Mouse (Mus musculus): ENCODE measurements around the gene Tmem39a. TPM values are rescaled to one million over a fixed set of nuclear protein-coding genes. Genes with fewer than 3 reads are reported as not detected.

Tmem39a gene
- 15.1 and 25.5 TPM in 2 replicates for total RNA-seq (2014; rRNA removed)
- 13.2 and 15.1 TPM in 2 replicates for polyA plus RNA-seq (2015; fragmentation: Nextera tagmentation; extraction: Ambion mirVana)

DNA sequence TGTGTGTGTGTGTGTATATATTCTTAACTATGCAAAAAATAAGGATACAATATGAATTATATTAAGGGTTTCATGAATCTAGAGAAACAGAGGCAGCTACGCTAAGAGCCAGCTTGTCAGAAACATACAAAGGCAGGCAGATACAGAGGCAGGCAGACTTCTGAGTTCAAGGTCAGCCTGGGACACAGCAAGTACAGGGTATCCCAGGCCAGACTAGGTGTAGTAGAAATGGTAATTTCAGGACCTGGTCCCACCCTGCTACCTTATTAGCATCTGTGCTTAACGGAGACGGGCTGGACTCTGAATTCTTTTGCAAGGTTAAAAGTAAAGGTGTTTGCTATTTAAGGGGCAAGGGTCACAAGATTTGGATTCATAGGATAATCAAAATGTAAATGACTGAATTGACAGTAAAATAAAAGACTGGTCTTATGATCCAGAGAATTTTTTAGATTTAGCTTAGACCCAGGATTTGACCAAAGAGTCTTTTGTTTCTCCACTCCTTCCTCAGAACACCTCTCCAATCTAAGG is at the start of gene Tmem39a:
Tmem39a (plus strand) TSS at position 478 of the 528 bp plus-strand sequence.
- H3K9me3 ChIP-seq (ENCODE audit: low read length) = no peaks in the 10 kb centered on the region
- H3K4me1 ChIP-seq (ENCODE audit: insufficient read depth, low read length) = no peaks in the 10 kb centered on the region
- ATAC-seq (ENCODE audit: low FRiP score) = no peak
- 79% methylated on average over 3 of the region's 3 CpGs for WGBS
- peaks cover 5% of the 10 kb centered on the region; the same call in 1 of the 2 replicates for H3K27me3 ChIP-seq (ENCODE audit: insufficient read depth, low read length)
- DNase-seq (ENCODE audit: low spot score) = no peak
- H3K9ac ChIP-seq (replicated peaks; ENCODE audit: low read length, poor library complexity, severe bottlenecking) = no peak within 1 kb of the TSS
- H3K36me3 ChIP-seq (ENCODE audit: insufficient read depth, low read length) = no peaks in the 10 kb centered on the region
- no peak within 1 kb of the TSS for H3K4me3 ChIP-seq (ENCODE audit: low read depth, low read length)
- TF ChIP-seq CTCF (IDR thresholded peaks at IDR 0.05) = no peak
- no peak within 1 kb of the TSS for H3K4me2 ChIP-seq (ENCODE audit: low read depth, low read length, poor library complexity, severe bottlenecking)
- H3K27ac ChIP-seq (ENCODE audit: low read depth, low read length) = no peak within 1 kb of the TSS

- no peak for ATAC-seq (ENCODE audit: low FRiP score)
- Histone ChIP-seq H3K4me2 (ENCODE audit: low read depth, low read length, poor library complexity, severe bottlenecking) (no peak overlapping the region), H3K27ac (ENCODE audit: low read depth, low read length) (no peak overlapping the region), H3K9ac (replicated peaks; ENCODE audit: low read length, poor library complexity, severe bottlenecking) (no peak overlapping the region), H3K9me3 (ENCODE audit: low read length) (no peaks in the 10 kb centered on the region), H3K27me3 (ENCODE audit: insufficient read depth, low read length) (no peaks in the 10 kb centered on the region), H3K4me1 (ENCODE audit: insufficient read depth, low read length) (no peaks in the 10 kb centered on the region), H3K4me3 (ENCODE audit: low read depth, low read length) (no peak overlapping the region), H3K36me3 (ENCODE audit: insufficient read depth, low read length) (peaks cover 37% of the 10 kb centered on the region)
- DNase-seq (ENCODE audit: low spot score) = no peak
- WGBS = 95% methylated on average over 2 of the region's 2 CpGs
- TF ChIP-seq CTCF (IDR thresholded peaks at IDR 0.05) = no peak
These were observed 47.7 kb upstream of the Tmem39a start for GRCm38 (mm10) chr16:38510846-38511245.

GRCm38 (mm10) chr16:38519140-38519539 is 39.4 kb upstream of the Tmem39a start:
- 96% methylated on average over 2 of the region's 2 CpGs for WGBS

GRCm38 (mm10) chr16:38521211-38521987 is 37.1 kb upstream of the Tmem39a start:
- peak overlapping the region; percentile 78 for H3K4me2 ChIP-seq (ENCODE audit: low read depth, low read length, poor library complexity, severe bottlenecking)
- peaks cover 18% of the 10 kb centered on the region for H3K36me3 ChIP-seq (ENCODE audit: insufficient read depth, low read length)
- no peaks in the 10 kb centered on the region for H3K27me3 ChIP-seq (ENCODE audit: insufficient read depth, low read length)
- peak overlapping the region; percentile 89; the same call in 1 of the 2 replicates for H3K9ac ChIP-seq (replicated peaks; ENCODE audit: low read length, poor library complexity, severe bottlenecking)
- no peaks in the 10 kb centered on the region for H3K9me3 ChIP-seq (ENCODE audit: low read length)
- H3K4me1 ChIP-seq (ENCODE audit: insufficient read depth, low read length) = no peaks in the 10 kb centered on the region
- H3K4me3 ChIP-seq (ENCODE audit: low read depth, low read length) = peak overlapping the region; percentile 79
- no peak overlapping the region for H3K27ac ChIP-seq (ENCODE audit: low read depth, low read length)
- ATAC-seq (ENCODE audit: low FRiP score) (no peak), DNase-seq (ENCODE audit: low spot score) (no peak)
- no peak for TF ChIP-seq CTCF (IDR thresholded peaks at IDR 0.05)
- 29% methylated on average over 8 of the region's 8 CpGs for WGBS

More at GRCm38 (mm10) chr16:38519140-38519539, 39.4 kb upstream of the Tmem39a start:
- Histone ChIP-seq H3K27ac (ENCODE audit: low read depth, low read length) (no peak overlapping the region), H3K9ac (replicated peaks; ENCODE audit: low read length, poor library complexity, severe bottlenecking) (no peak overlapping the region), H3K4me1 (ENCODE audit: insufficient read depth, low read length) (no peaks in the 10 kb centered on the region), H3K27me3 (ENCODE audit: insufficient read depth, low read length) (no peaks in the 10 kb centered on the region), H3K36me3 (ENCODE audit: insufficient read depth, low read length) (peaks cover 16% of the 10 kb centered on the region), H3K4me2 (ENCODE audit: low read depth, low read length, poor library complexity, severe bottlenecking) (no peak overlapping the region), H3K4me3 (ENCODE audit: low read depth, low read length) (no peak overlapping the region), H3K9me3 (ENCODE audit: low read length) (no peaks in the 10 kb centered on the region)
- ATAC-seq (ENCODE audit: low FRiP score) (no peak), DNase-seq (ENCODE audit: low spot score) (no peak)
- TF ChIP-seq CTCF (IDR thresholded peaks at IDR 0.05) = no peak

GRCm38 (mm10) chr16:38522129-38523084 is 36.1 kb upstream of the Tmem39a start, which contains the start of gene Timmdc1:
Timmdc1 (minus strand) TSS chr16:38522663.
- DNase-seq (ENCODE audit: low spot score) (peak; percentile 97), ATAC-seq (ENCODE audit: low FRiP score) (peak; percentile 99)
- peaks cover 28% of the 10 kb centered on the region for H3K36me3 ChIP-seq (ENCODE audit: insufficient read depth, low read length)
- peak; percentile 45 for TF ChIP-seq CTCF (IDR thresholded peaks at IDR 0.05)
- no peaks in the 10 kb centered on the region for H3K9me3 ChIP-seq (ENCODE audit: low read length)
- peak within 1 kb of the TSS; percentile 78 for H3K4me2 ChIP-seq (ENCODE audit: low read depth, low read length, poor library complexity, severe bottlenecking)
- no peaks in the 10 kb centered on the region for H3K4me1 ChIP-seq (ENCODE audit: insufficient read depth, low read length)
- H3K9ac ChIP-seq (replicated peaks; ENCODE audit: low read length, poor library complexity, severe bottlenecking) = peak within 1 kb of the TSS; percentile 89
- under 1% methylated on average over 70 of the region's 73 CpGs for WGBS
- peak within 1 kb of the TSS; percentile 79 for H3K4me3 ChIP-seq (ENCODE audit: low read depth, low read length)
- H3K27me3 ChIP-seq (ENCODE audit: insufficient read depth, low read length) = no peaks in the 10 kb centered on the region
- peak within 1 kb of the TSS; percentile 91 for H3K27ac ChIP-seq (ENCODE audit: low read depth, low read length)
